Comparison of ENCODE assay signal across 24 mouse cellular contexts in the genomic region with DNA sequence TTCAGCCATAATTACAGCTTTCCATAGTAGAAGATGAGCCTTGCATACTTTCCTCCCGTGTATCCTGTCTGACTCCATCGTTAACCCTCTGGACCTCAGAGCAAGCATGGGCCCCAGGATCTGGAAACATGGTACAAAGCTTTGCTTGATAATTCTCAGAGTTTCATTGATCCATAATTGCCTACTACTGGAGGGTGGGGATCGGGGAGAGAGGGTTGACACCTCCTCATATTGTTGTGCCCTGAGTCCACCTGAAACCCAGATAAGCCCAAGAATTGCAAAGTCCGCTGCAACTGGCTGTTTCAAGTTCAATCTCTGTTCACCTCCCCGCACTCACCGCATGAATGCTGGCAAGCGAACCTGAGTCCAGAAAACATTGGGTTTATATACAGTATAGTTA.
DNase-seq lines count a peak whose midpoint lies in the region; ATAC-seq and TF ChIP-seq lines count a peak whose summit lies in the region.
"Had no signal": no experiment of that assay in that cellular context is flagged by ENCODE, and none has a peak within 500 bp of the region (broad histone marks: within the 10 kb centered on the region; RNA-seq: fewer than 3 reads in every experiment).

No protein-coding gene starts in this region.

- no peaks in the 10 kb centered on the region for H3K27me3 ChIP-seq in E14TG2a.4 (ENCODE audit: insufficient read depth, low read length)
- H3K27me3 ChIP-seq in intestine, embryonic 14.5 days (replicated peaks; ENCODE audit: control insufficient read depth, insufficient read depth, low read length) = no peaks in the 10 kb centered on the region
- no peaks in the 10 kb centered on the region for H3K27me3 ChIP-seq in intestine, postnatal 0 days (replicated peaks; ENCODE audit: control insufficient read depth, insufficient read depth, low read length)
- H3K27me3 ChIP-seq in stomach, postnatal 0 days (ENCODE audit: control insufficient read depth, insufficient read depth, low read length) = no peaks in the 10 kb centered on the region
- H3K27me3 ChIP-seq: embryonic facial prominence, embryonic 12.5 days; embryonic facial prominence, embryonic 15.5 days; heart, embryonic 12.5 days; heart, embryonic 15.5 days; hindbrain, embryonic 13.5 days; Patski had no signal

- H3K4me3 ChIP-seq in layer of hippocampus, adult 2 months = no peak overlapping the region
- peak overlapping the region; percentile 37; the same call in 1 of the 2 replicates for H3K4me3 ChIP-seq in E14TG2a.4 (replicated peaks; ENCODE audit: low read length)
- H3K4me3 ChIP-seq in intestine, embryonic 14.5 days (ENCODE audit: low read depth, low read length) = no peak overlapping the region
- H3K4me3 ChIP-seq in intestine, postnatal 0 days (ENCODE audit: low read depth, low read length) = no peak overlapping the region
- no peak overlapping the region for H3K4me3 ChIP-seq in lung, adult 2 months (replicated peaks; ENCODE audit: extremely low read depth, low read depth, low read length)
- no peak overlapping the region for H3K4me3 ChIP-seq in stomach, postnatal 0 days (ENCODE audit: low read depth, low read length)
- H3K4me3 ChIP-seq: embryonic facial prominence, embryonic 12.5 days; embryonic facial prominence, embryonic 15.5 days; heart, embryonic 12.5 days; heart, embryonic 15.5 days; hindbrain, embryonic 10.5 days; hindbrain, embryonic 13.5 days had no signal

- no peak for TF ChIP-seq EP300 in stomach, postnatal 0 days (optimal IDR thresholded peaks at IDR 0.05)

- TF ChIP-seq POLR2A in lung, adult 2 months (IDR thresholded peaks at IDR 0.05; ENCODE audit: borderline replicate concordance, extremely low read depth, low read depth, low read length) = no peak

- H3K9me3 ChIP-seq in E14TG2a.4 (ENCODE audit: low read length) = no peaks in the 10 kb centered on the region
- no peaks in the 10 kb centered on the region for H3K9me3 ChIP-seq in intestine, embryonic 14.5 days (ENCODE audit: control insufficient read depth, low read length)
- H3K9me3 ChIP-seq in intestine, postnatal 0 days (ENCODE audit: control insufficient read depth) = no peaks in the 10 kb centered on the region
- H3K9me3 ChIP-seq in stomach, postnatal 0 days (ENCODE audit: control insufficient read depth, low read length) = no peaks in the 10 kb centered on the region
- H3K9me3 ChIP-seq: embryonic facial prominence, embryonic 12.5 days; embryonic facial prominence, embryonic 15.5 days; G1E; heart, embryonic 12.5 days; heart, embryonic 15.5 days; hindbrain, embryonic 10.5 days; hindbrain, embryonic 13.5 days had no signal

- WGBS in intestine, embryonic 14.5 days = 50% methylated on average over 7 of the region's 7 CpGs
- 31% methylated on average over 7 of the region's 7 CpGs for whole genome bisulfite sequencing in intestine, postnatal 0 days
- WGBS in lung, adult 2 months = 77% methylated on average over 7 of the region's 7 CpGs
- 50% methylated on average over 7 of the region's 7 CpGs for WGBS in stomach, postnatal 0 days

- no peak for TF ChIP-seq CTCF in layer of hippocampus, adult 2 months (conservative IDR thresholded peaks at IDR 0.05)
- no peak for TF ChIP-seq CTCF in E14TG2a.4 (conservative IDR thresholded peaks at IDR 0.05; ENCODE audit: low read length)
- no peak for TF ChIP-seq CTCF in intestine, postnatal 0 days (IDR thresholded peaks at IDR 0.05; ENCODE audit: low read depth)
- no peak for TF ChIP-seq CTCF in lung, adult 2 months (IDR thresholded peaks at IDR 0.05; ENCODE audit: insufficient read depth, low read length)
- no peak for TF ChIP-seq CTCF in stomach, postnatal 0 days (IDR thresholded peaks at IDR 0.05; ENCODE audit: low read depth)

- H3K36me3 ChIP-seq in E14TG2a.4 (ENCODE audit: insufficient read depth, low read length) = no peaks in the 10 kb centered on the region
- H3K36me3 ChIP-seq in intestine, embryonic 14.5 days (ENCODE audit: control insufficient read depth, insufficient read depth, low read length) = no peaks in the 10 kb centered on the region
- H3K36me3 ChIP-seq in intestine, postnatal 0 days (ENCODE audit: control insufficient read depth, insufficient read depth) = no peaks in the 10 kb centered on the region
- no peaks in the 10 kb centered on the region for H3K36me3 ChIP-seq in stomach, postnatal 0 days (ENCODE audit: control insufficient read depth, insufficient read depth, low read length)
- H3K36me3 ChIP-seq: embryonic facial prominence, embryonic 12.5 days; embryonic facial prominence, embryonic 15.5 days; G1E; heart, embryonic 12.5 days; heart, embryonic 15.5 days; hindbrain, embryonic 10.5 days; hindbrain, embryonic 13.5 days had no signal

- peak overlapping the region; percentile 37; the same call in 1 of the 2 replicates for H3K4me2 ChIP-seq in intestine, embryonic 14.5 days (ENCODE audit: low read length)
- H3K4me2 ChIP-seq in intestine, postnatal 0 days (replicated peaks; ENCODE audit: low read depth) = peak overlapping the region; percentile 30; the same call in 1 of the 2 replicates
- H3K4me2 ChIP-seq in stomach, postnatal 0 days (replicated peaks; ENCODE audit: low read depth) = no peak overlapping the region
- H3K4me2 ChIP-seq: embryonic facial prominence, embryonic 15.5 days; heart, embryonic 15.5 days; hindbrain, embryonic 13.5 days had no signal

- H3K27ac ChIP-seq in layer of hippocampus, adult 2 months = peak overlapping the region; percentile 82; the same call in 1 of the 2 replicates
- H3K27ac ChIP-seq in intestine, embryonic 14.5 days (ENCODE audit: low read depth) = no peak overlapping the region
- H3K27ac ChIP-seq in intestine, postnatal 0 days (ENCODE audit: low read depth, low read length) = peak overlapping the region; percentile 36; the same call in 1 of the 2 replicates
- H3K27ac ChIP-seq in stomach, postnatal 0 days (replicated peaks) = no peak overlapping the region
- H3K27ac ChIP-seq: embryonic facial prominence, embryonic 12.5 days; embryonic facial prominence, embryonic 15.5 days; heart, embryonic 15.5 days; hindbrain, embryonic 13.5 days had no signal

- no peak for DNase-seq in layer of hippocampus, adult 2 months (ENCODE audit: low spot score in 2 of 2)
- no peak for DNase-seq in layer of hippocampus, postnatal 14 days (ENCODE audit: low spot score in 2 of 2)
- no peak for DNase-seq in intestine, embryonic 14.5 days (ENCODE audit: low spot score)
- DNase-seq in lung, adult 2 months = no peak
- no peak for DNase-seq in gastrocnemius, postnatal 25 days
- DNase-seq in stomach, postnatal 0 days (ENCODE audit: low spot score) = no peak
- DNase-seq: adrenal gland, postnatal 10 days; adrenal gland, postnatal 36 days; cerebellum, adult 11 months; cerebellum, adult 2 months; cerebellum, adult 9-11 months; cerebellum, postnatal 25 days; gastrocnemius, postnatal 36 days; heart, postnatal 36 days had no signal

- H3K9ac ChIP-seq in intestine, embryonic 14.5 days (ENCODE audit: low read length) = no peak overlapping the region
- H3K9ac ChIP-seq in intestine, postnatal 0 days (ENCODE audit: low read depth, low read length) = no peak overlapping the region
- H3K9ac ChIP-seq in stomach, postnatal 0 days (ENCODE audit: low read length) = no peak overlapping the region
- H3K9ac ChIP-seq: embryonic facial prominence, embryonic 12.5 days; embryonic facial prominence, embryonic 15.5 days; heart, embryonic 12.5 days; heart, embryonic 15.5 days; hindbrain, embryonic 13.5 days had no signal

- ATAC-seq in intestine, embryonic 14.5 days (replicated peaks; ENCODE audit: low FRiP score, low TSS enrichment, low read depth) = peak; percentile 32; the same call in 1 of the 2 replicates
- peak; percentile 74 for ATAC-seq in intestine, postnatal 0 days
- no peak for ATAC-seq in stomach, postnatal 0 days (ENCODE audit: low FRiP score, low TSS enrichment)
- ATAC-seq: Patski had no signal

- H3K4me1 ChIP-seq in E14TG2a.4 (replicated peaks; ENCODE audit: low read depth, low read length) = peaks cover 37% of the 10 kb centered on the region
- peaks cover 11% of the 10 kb centered on the region; the same call in 1 of the 2 replicates for H3K4me1 ChIP-seq in intestine, embryonic 14.5 days (replicated peaks; ENCODE audit: control insufficient read depth, insufficient read depth, low read length)
- H3K4me1 ChIP-seq in intestine, postnatal 0 days (replicated peaks; ENCODE audit: control insufficient read depth, insufficient read depth, low read length) = no peaks in the 10 kb centered on the region
- H3K4me1 ChIP-seq in lung, adult 2 months (ENCODE audit: control insufficient read depth, insufficient read depth, low read length) = no peaks in the 10 kb centered on the region
- H3K4me1 ChIP-seq in stomach, postnatal 0 days (replicated peaks; ENCODE audit: control insufficient read depth, insufficient read depth) = no peaks in the 10 kb centered on the region

Comparison
In these comparisons a context has a peak if more than half of its experiments do, and no peak if none do; other contexts are left out.
1. H3K27ac ChIP-seq: peak in layer of hippocampus, adult 2 months (single experiment) and intestine, postnatal 0 days (single experiment); none in intestine, embryonic 14.5 days (single experiment) and stomach, postnatal 0 days (single experiment).